Mouse (Mus musculus) kidney, adult 2 months (tissue): Measurements from ENCODE around the gene Dcaf10. TPM values are rescaled to one million over a fixed set of nuclear protein-coding genes. Genes with fewer than 3 reads are reported as not detected.

Source experiments
- DNase-seq: peaks from one replicate; pipeline ENCODE4 v3.0.0; 2021
- H3K27ac ChIP-seq: fragments of 200-500 bp; 2 replicates; pipeline ENCODE4 v1.5.1; 2012; ENCODE audit warnings: low read depth, low read length, control low read depth, inconsistent platforms; ENCODE audit not compliant: insufficient read depth
- H3K27me3 ChIP-seq: fragments of 200-500 bp; replicated peaks from 2 replicates; pipeline ENCODE4 v1.6.1; 2012; ENCODE audit warnings: mild to moderate bottlenecking, moderate library complexity, low read length, inconsistent platforms; ENCODE audit not compliant: control insufficient read depth, insufficient read depth
- H3K36me3 ChIP-seq: fragments of 200-500 bp; 2 replicates; pipeline ENCODE4 v1.6.1; 2012; ENCODE audit warnings: mild to moderate bottlenecking, moderate library complexity, low read length, inconsistent platforms; ENCODE audit not compliant: control insufficient read depth, insufficient read depth
- H3K4me1 ChIP-seq: fragments of 200-500 bp; 2 replicates; pipeline ENCODE4 v1.6.1; 2011; ENCODE audit warnings: low read length; ENCODE audit not compliant: control insufficient read depth, insufficient read depth
- H3K4me3 ChIP-seq: fragments of 200-500 bp; 2 replicates; pipeline ENCODE4 v1.5.1; 2011; ENCODE audit warnings: mild to moderate bottlenecking, low read depth, low read length, control low read depth; ENCODE audit not compliant: insufficient read depth
- CTCF ChIP-seq: fragments of 200-500 bp; conservative IDR thresholded peaks from 2 replicates; pipeline ENCODE4 v1.5.1; 2011; ENCODE audit warnings: low read depth, mild to moderate bottlenecking, control low read depth, low read length, moderate library complexity, mixed read lengths; ENCODE audit not compliant: insufficient read depth, insufficient read length
- POLR2A ChIP-seq: fragments of 200-500 bp; IDR thresholded peaks from one replicate; pipeline ENCODE4 v1.6.1; 2011; ENCODE audit warnings: low read depth, low read length, control low read depth
- WGBS: fragments of 180-500 bp; shearing (Covaris S2); methylation state at CpG from one replicate; pipeline ENCODE4 v1.1.7; 2018; 5-methylcytosine and 5-hydroxymethylcytosine counted together
- polyA plus RNA-seq: library from polyadenylated mRNA; depleted of rRNA; stranded (reverse); fragments of >200 nt; gene quantifications from 2 replicates; pipeline ENCODE4 v1.2.3, GENCODE M21; 2012

Gene Dcaf10
- polyA plus RNA-seq, 1 experiment, result 8.5 TPM

- peak; percentile 37 for DNase-seq
- no peak for TF ChIP-seq POLR2A
- no peak for TF ChIP-seq CTCF
- peaks cover 8% of the 10 kb centered on the region; the same call in 1 of the 2 replicates for H3K4me1 ChIP-seq
- WGBS, result 63% methylated on average over 9 of the region's 9 CpGs
- no peaks in the 10 kb centered on the region for H3K36me3 ChIP-seq
- no peak overlapping the region; the same call in 1 of the 2 replicates for H3K27ac ChIP-seq
- H3K4me3 ChIP-seq, result no peak overlapping the region
- no peaks in the 10 kb centered on the region for H3K27me3 ChIP-seq
Measured at GRCm38 (mm10) chr4:45413674-45414338, 71.9 kb downstream of the Dcaf10 start.

- Histone ChIP-seq H3K27ac (no peak overlapping the region), H3K27me3 (no peaks in the 10 kb centered on the region), H3K36me3 (no peaks in the 10 kb centered on the region), H3K4me1 (peaks cover 16% of the 10 kb centered on the region), H3K4me3 (no peak overlapping the region)
- no peak for DNase-seq
- no peak for TF ChIP-seq CTCF
- TF ChIP-seq POLR2A, result no peak
- WGBS, result 79% methylated on average over 7 of the region's 7 CpGs
Measured at GRCm38 (mm10) chr4:45416314-45416713, 74.4 kb downstream of the Dcaf10 start.

GRCm38 (mm10) chr4:45418229-45418950, 76.5 kb downstream of the Dcaf10 start:
- Histone ChIP-seq H3K27ac (no peak overlapping the region), H3K4me3 (no peak overlapping the region), H3K27me3 (no peaks in the 10 kb centered on the region), H3K4me1 (peaks cover 22% of the 10 kb centered on the region), H3K36me3 (no peaks in the 10 kb centered on the region)
- no peak for TF ChIP-seq POLR2A
- TF ChIP-seq CTCF, result peak; percentile 84
- DNase-seq, result peak; percentile 68
- 23% methylated on average over 11 of the region's 11 CpGs for WGBS

- Histone ChIP-seq H3K27me3 (no peaks in the 10 kb centered on the region), H3K4me3 (no peak overlapping the region), H3K4me1 (peaks cover 21% of the 10 kb centered on the region), H3K27ac (no peak overlapping the region), H3K36me3 (no peaks in the 10 kb centered on the region)
- TF ChIP-seq CTCF (no peak), POLR2A (no peak)
- no peak for DNase-seq
- WGBS, result 68% methylated on average over 4 of the region's 4 CpGs
Measured at GRCm38 (mm10) chr4:45419051-45419450, 77.2 kb downstream of the Dcaf10 start.

GRCm38 (mm10) chr4:45420733-45421132, 78.8 kb downstream of the Dcaf10 start:
- no peaks in the 10 kb centered on the region for H3K27me3 ChIP-seq
- TF ChIP-seq CTCF (no peak), POLR2A (no peak)
- WGBS, result 62% methylated on average over 3 of the region's 3 CpGs
- H3K4me1 ChIP-seq, result peaks cover 21% of the 10 kb centered on the region
- H3K4me3 ChIP-seq, result no peak overlapping the region
- DNase-seq, result no peak
- peak overlapping the region; percentile 73 for H3K27ac ChIP-seq
- no peaks in the 10 kb centered on the region for H3K36me3 ChIP-seq

- WGBS, result 40% methylated on average over 11 of the region's 11 CpGs
- no peak overlapping the region for H3K4me3 ChIP-seq
- H3K36me3 ChIP-seq, result no peaks in the 10 kb centered on the region
- no peaks in the 10 kb centered on the region for H3K27me3 ChIP-seq
- H3K4me1 ChIP-seq, result peaks cover 21% of the 10 kb centered on the region
- peak; percentile 81 for DNase-seq
- peak overlapping the region; percentile 72 for H3K27ac ChIP-seq
- no peak for TF ChIP-seq CTCF
- TF ChIP-seq POLR2A, result no peak
Measured at GRCm38 (mm10) chr4:45421519-45422260, 79.8 kb downstream of the Dcaf10 start.

GRCm38 (mm10) chr4:45422640-45423039, 80.7 kb downstream of the Dcaf10 start:
- peaks cover 21% of the 10 kb centered on the region for H3K4me1 ChIP-seq
- WGBS, result 63% methylated on average over 10 of the region's 10 CpGs
- no peaks in the 10 kb centered on the region for H3K36me3 ChIP-seq
- H3K4me3 ChIP-seq, result no peak overlapping the region
- peak overlapping the region; percentile 72 for H3K27ac ChIP-seq
- H3K27me3 ChIP-seq, result no peaks in the 10 kb centered on the region
- DNase-seq, result no peak
- TF ChIP-seq POLR2A (no peak), CTCF (no peak)
